Mouse (Mus musculus): ENCODE data around the gene Rgs6. TPM values are rescaled to one million over a fixed set of nuclear protein-coding genes. Genes with fewer than 3 reads are reported as not detected.
A peak's percentile ranks its signal among the peaks of the same experiment; 100 is the strongest.

The Rgs6 gene
- polyA plus RNA-seq, 1 experiment from 2014 or later, result 5.4 TPM

DNA sequence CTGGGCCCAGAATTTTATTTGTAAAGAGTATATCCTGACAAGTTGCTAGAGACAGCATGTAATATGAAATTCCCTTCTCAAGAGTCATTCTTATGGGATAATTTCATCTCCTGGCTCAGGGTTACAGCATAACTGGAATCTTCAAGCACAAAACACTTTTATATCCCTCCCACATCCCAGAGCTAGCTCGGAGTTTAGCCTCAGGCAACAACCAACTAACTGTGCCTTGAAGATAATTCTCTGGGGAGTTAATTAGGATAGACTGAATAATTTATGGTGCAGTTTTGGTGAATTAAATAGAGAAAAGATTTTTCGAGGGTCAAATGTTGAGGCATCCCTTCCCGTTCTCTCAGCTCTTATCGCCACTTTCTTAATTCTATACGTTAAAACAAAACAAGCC, 214.6 kb downstream of the Rgs6 start:
- H3K9me3 ChIP-seq (ENCODE audit: control insufficient read depth, low read length), result no peaks in the 10 kb centered on the region
- no peaks in the 10 kb centered on the region for H3K36me3 ChIP-seq (replicated peaks; ENCODE audit: control insufficient read depth, insufficient read depth)
- no peak for ATAC-seq (ENCODE audit: low FRiP score)
- H3K4me2 ChIP-seq (replicated peaks), result no peak overlapping the region
- peak; percentile 28 for DNase-seq (ENCODE audit: low spot score)
- H3K27ac ChIP-seq, result no peak overlapping the region
- H3K4me3 ChIP-seq (replicated peaks; ENCODE audit: low read length), result no peak overlapping the region
- WGBS, result 70% methylated on average over 5 of the region's 5 CpGs
- H3K9ac ChIP-seq, result no peak overlapping the region
- H3K27me3 ChIP-seq (ENCODE audit: control insufficient read depth, insufficient read depth, low read length), result no peaks in the 10 kb centered on the region
- H3K4me1 ChIP-seq (replicated peaks; ENCODE audit: control insufficient read depth, insufficient read depth, low read length), result no peaks in the 10 kb centered on the region

GRCm38 (mm10) chr12:82805167-82805566, 217.1 kb downstream of the Rgs6 start:
- Histone ChIP-seq H3K4me2 (replicated peaks) (no peak overlapping the region), H3K4me3 (replicated peaks; ENCODE audit: low read length) (no peak overlapping the region), H3K4me1 (replicated peaks; ENCODE audit: control insufficient read depth, insufficient read depth, low read length) (no peaks in the 10 kb centered on the region), H3K27ac (no peak overlapping the region), H3K27me3 (ENCODE audit: control insufficient read depth, insufficient read depth, low read length) (no peaks in the 10 kb centered on the region), H3K36me3 (replicated peaks; ENCODE audit: control insufficient read depth, insufficient read depth) (no peaks in the 10 kb centered on the region), H3K9ac (no peak overlapping the region), H3K9me3 (ENCODE audit: control insufficient read depth, low read length) (no peaks in the 10 kb centered on the region)
- DNase-seq (ENCODE audit: low spot score) (no peak), ATAC-seq (ENCODE audit: low FRiP score) (no peak)
- 97% methylated on average over 4 of the region's 4 CpGs for WGBS

- no peak for ATAC-seq (ENCODE audit: low FRiP score)
- Histone ChIP-seq H3K4me2 (replicated peaks) (no peak overlapping the region), H3K4me3 (replicated peaks; ENCODE audit: low read length) (no peak overlapping the region), H3K36me3 (replicated peaks; ENCODE audit: control insufficient read depth, insufficient read depth) (no peaks in the 10 kb centered on the region), H3K27me3 (ENCODE audit: control insufficient read depth, insufficient read depth, low read length) (no peaks in the 10 kb centered on the region), H3K9me3 (ENCODE audit: control insufficient read depth, low read length) (no peaks in the 10 kb centered on the region), H3K27ac (no peak overlapping the region), H3K9ac (no peak overlapping the region), H3K4me1 (replicated peaks; ENCODE audit: control insufficient read depth, insufficient read depth, low read length) (no peaks in the 10 kb centered on the region)
- no peak for DNase-seq (ENCODE audit: low spot score)
- WGBS, result 95% methylated on average over 3 of the region's 3 CpGs
Observed at GRCm38 (mm10) chr12:82810631-82811030, 222.5 kb downstream of the Rgs6 start.

DNA sequence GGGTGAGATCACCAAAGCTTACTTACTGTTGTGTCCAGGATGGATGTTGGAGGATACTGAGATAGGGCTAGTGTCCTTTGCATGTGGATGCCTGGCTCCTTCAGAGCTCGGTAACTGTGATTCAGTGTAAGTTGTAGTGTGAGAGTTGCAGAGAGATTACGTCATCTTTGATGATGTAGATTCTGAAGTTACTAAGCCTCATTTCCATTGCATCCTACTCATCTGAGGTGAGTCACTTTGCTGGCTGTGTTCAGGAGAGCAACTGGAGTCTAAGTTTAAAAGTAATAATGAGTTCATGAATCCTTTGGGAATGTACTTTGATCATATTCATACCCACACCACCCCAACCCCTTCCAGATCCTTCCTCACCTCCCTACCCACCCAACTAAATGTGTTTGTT, 227.9 kb downstream of the Rgs6 start:
- DNase-seq (ENCODE audit: low spot score) (no peak), ATAC-seq (ENCODE audit: low FRiP score) (no peak)
- Histone ChIP-seq H3K36me3 (replicated peaks; ENCODE audit: control insufficient read depth, insufficient read depth) (no peaks in the 10 kb centered on the region), H3K27me3 (ENCODE audit: control insufficient read depth, insufficient read depth, low read length) (no peaks in the 10 kb centered on the region), H3K9me3 (ENCODE audit: control insufficient read depth, low read length) (no peaks in the 10 kb centered on the region), H3K4me3 (replicated peaks; ENCODE audit: low read length) (no peak overlapping the region), H3K4me1 (replicated peaks; ENCODE audit: control insufficient read depth, insufficient read depth, low read length) (no peaks in the 10 kb centered on the region), H3K4me2 (replicated peaks) (no peak overlapping the region), H3K27ac (no peak overlapping the region), H3K9ac (no peak overlapping the region)
- 94% methylated on average over 2 of the region's 2 CpGs for WGBS

DNA sequence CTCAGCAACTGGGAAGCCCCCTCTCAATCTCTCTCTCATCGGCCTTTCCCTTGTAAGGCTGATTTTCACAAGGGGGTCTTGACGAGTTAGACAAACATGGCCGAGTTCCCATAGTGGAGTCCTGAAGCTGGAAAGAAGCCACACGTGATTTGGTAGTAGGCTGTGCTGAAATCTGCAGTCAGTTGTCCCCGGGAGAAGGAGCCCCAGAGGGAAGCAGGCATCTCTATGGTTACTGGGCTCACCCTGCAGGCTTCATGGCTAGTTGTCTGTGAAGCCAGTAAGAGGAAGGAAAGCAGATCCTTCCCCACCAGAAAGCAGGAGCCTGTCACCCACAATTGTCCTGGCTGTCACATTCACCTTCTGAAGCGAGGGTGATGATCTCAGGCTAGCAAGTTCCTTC, 231.2 kb downstream of the Rgs6 start:
- Histone ChIP-seq H3K9me3 (ENCODE audit: control insufficient read depth, low read length) (no peaks in the 10 kb centered on the region), H3K4me1 (replicated peaks; ENCODE audit: control insufficient read depth, insufficient read depth, low read length) (no peaks in the 10 kb centered on the region), H3K4me2 (replicated peaks) (no peak overlapping the region), H3K4me3 (replicated peaks; ENCODE audit: low read length) (no peak overlapping the region), H3K36me3 (replicated peaks; ENCODE audit: control insufficient read depth, insufficient read depth) (no peaks in the 10 kb centered on the region), H3K27me3 (ENCODE audit: control insufficient read depth, insufficient read depth, low read length) (no peaks in the 10 kb centered on the region), H3K27ac (no peak overlapping the region), H3K9ac (no peak overlapping the region)
- WGBS, result 77% methylated on average over 6 of the region's 6 CpGs
- ATAC-seq (ENCODE audit: low FRiP score), result no peak
- no peak for DNase-seq (ENCODE audit: low spot score)

GRCm38 (mm10) chr12:82819991-82820390, 231.9 kb downstream of the Rgs6 start:
- Histone ChIP-seq H3K36me3 (replicated peaks; ENCODE audit: control insufficient read depth, insufficient read depth) (no peaks in the 10 kb centered on the region), H3K9ac (no peak overlapping the region), H3K4me2 (replicated peaks) (no peak overlapping the region), H3K27ac (no peak overlapping the region), H3K4me1 (replicated peaks; ENCODE audit: control insufficient read depth, insufficient read depth, low read length) (no peaks in the 10 kb centered on the region), H3K27me3 (ENCODE audit: control insufficient read depth, insufficient read depth, low read length) (no peaks in the 10 kb centered on the region), H3K4me3 (replicated peaks; ENCODE audit: low read length) (no peak overlapping the region), H3K9me3 (ENCODE audit: control insufficient read depth, low read length) (no peaks in the 10 kb centered on the region)
- WGBS, result 81% methylated on average over 6 of the region's 6 CpGs
- ATAC-seq (ENCODE audit: low FRiP score), result no peak
- no peak for DNase-seq (ENCODE audit: low spot score)

GRCm38 (mm10) chr12:82822821-82823620, 234.9 kb downstream of the Rgs6 start:
- no peak overlapping the region for H3K27ac ChIP-seq

DNA sequence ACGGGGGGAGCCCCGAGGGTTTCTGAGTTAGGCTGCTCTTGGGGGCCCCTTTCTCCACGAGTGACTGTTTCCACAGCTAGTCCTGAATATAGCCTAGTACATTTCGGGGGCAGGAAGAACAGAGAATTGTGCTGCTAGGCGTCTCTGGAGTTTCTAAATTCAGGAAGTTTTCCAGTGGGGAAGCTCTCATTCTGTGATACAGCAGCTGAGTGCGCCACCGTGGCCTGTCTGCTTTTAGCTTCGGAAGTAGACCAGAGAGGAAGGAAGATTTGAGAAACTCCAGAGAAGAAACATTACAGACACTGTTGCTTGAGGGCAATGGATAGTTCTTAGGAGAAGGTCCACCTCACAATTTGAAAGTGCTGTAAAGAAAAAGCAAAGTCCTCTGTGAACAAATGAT, 242.2 kb downstream of the Rgs6 start:
- no peak overlapping the region for H3K9ac ChIP-seq
- no peak overlapping the region for H3K4me3 ChIP-seq (replicated peaks; ENCODE audit: low read length)
- no peak overlapping the region for H3K27ac ChIP-seq
- H3K27me3 ChIP-seq (ENCODE audit: control insufficient read depth, insufficient read depth, low read length), result no peaks in the 10 kb centered on the region
- DNase-seq (ENCODE audit: low spot score), result no peak
- H3K9me3 ChIP-seq (ENCODE audit: control insufficient read depth, low read length), result no peaks in the 10 kb centered on the region
- H3K4me2 ChIP-seq (replicated peaks), result no peak overlapping the region
- H3K36me3 ChIP-seq (replicated peaks; ENCODE audit: control insufficient read depth, insufficient read depth), result no peaks in the 10 kb centered on the region
- 91% methylated on average over 8 of the region's 8 CpGs for WGBS
- no peaks in the 10 kb centered on the region for H3K4me1 ChIP-seq (replicated peaks; ENCODE audit: control insufficient read depth, insufficient read depth, low read length)
- ATAC-seq (ENCODE audit: low FRiP score), result no peak

More at GRCm38 (mm10) chr12:82822821-82823620, 234.9 kb downstream of the Rgs6 start:
- Histone ChIP-seq H3K27me3 (ENCODE audit: control insufficient read depth, insufficient read depth, low read length) (no peaks in the 10 kb centered on the region), H3K4me2 (replicated peaks) (no peak overlapping the region), H3K9ac (no peak overlapping the region), H3K4me3 (replicated peaks; ENCODE audit: low read length) (no peak overlapping the region), H3K9me3 (ENCODE audit: control insufficient read depth, low read length) (no peaks in the 10 kb centered on the region), H3K36me3 (replicated peaks; ENCODE audit: control insufficient read depth, insufficient read depth) (no peaks in the 10 kb centered on the region), H3K4me1 (replicated peaks; ENCODE audit: control insufficient read depth, insufficient read depth, low read length) (no peaks in the 10 kb centered on the region)
- 87% methylated on average over 3 of the region's 3 CpGs for WGBS
- no peak for DNase-seq (ENCODE audit: low spot score)
- no peak for ATAC-seq (ENCODE audit: low FRiP score)

DNA sequence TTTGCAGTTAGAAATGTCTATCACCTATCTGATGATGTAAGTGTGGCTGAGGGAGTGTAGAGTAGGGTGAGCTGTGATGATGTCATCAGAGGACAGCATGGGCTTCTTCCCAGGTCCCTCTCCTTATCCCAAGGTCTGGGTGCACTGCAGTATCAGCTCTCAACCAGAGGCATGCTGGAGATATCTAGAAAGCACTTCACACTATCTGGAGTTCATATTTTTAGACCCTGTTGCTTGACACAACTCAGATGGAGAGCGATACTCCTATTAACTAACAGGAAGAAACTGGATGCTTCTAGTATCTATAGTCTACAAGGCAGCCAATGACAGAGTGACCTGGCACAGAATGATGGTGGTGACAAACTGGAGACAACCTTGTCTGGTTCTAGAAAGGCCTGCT, 250.5 kb downstream of the Rgs6 start:
- 97% methylated on average over 1 of the region's 1 CpGs for WGBS

DNA sequence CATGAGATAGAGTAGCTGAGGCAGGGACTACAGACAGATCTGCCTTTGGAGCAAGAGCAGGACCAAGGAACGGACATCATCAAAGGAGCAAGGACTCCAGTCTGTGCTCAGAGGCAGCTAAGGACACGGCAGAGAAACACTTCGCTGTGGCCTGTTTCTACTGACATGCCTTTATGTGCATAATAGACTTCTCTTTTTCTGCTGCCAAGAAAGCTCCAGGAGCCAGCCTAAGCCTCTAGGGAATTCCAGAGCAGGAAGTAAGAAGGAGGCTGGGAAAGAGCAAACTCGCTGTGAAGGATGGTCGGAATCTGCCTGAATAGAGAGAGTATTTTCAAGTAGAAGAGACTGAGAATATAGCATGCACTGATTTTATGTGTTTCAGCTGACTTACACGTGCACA, 253.5 kb downstream of the Rgs6 start:
- no peaks in the 10 kb centered on the region for H3K4me1 ChIP-seq (replicated peaks; ENCODE audit: control insufficient read depth, insufficient read depth, low read length)
- no peaks in the 10 kb centered on the region for H3K27me3 ChIP-seq (ENCODE audit: control insufficient read depth, insufficient read depth, low read length)
- H3K36me3 ChIP-seq (replicated peaks; ENCODE audit: control insufficient read depth, insufficient read depth), result no peaks in the 10 kb centered on the region
- H3K9ac ChIP-seq, result no peak overlapping the region
- WGBS, result 63% methylated on average over 6 of the region's 6 CpGs
- no peaks in the 10 kb centered on the region; the same call in 1 of the 2 replicates for H3K9me3 ChIP-seq (ENCODE audit: control insufficient read depth, low read length)
- no peak for ATAC-seq (ENCODE audit: low FRiP score)
- no peak overlapping the region for H3K4me3 ChIP-seq (replicated peaks; ENCODE audit: low read length)
- DNase-seq (ENCODE audit: low spot score), result no peak
- no peak overlapping the region for H3K27ac ChIP-seq
- no peak overlapping the region for H3K4me2 ChIP-seq (replicated peaks)

More for the DNA sequence above, 250.5 kb downstream of the Rgs6 start:
- H3K4me1 ChIP-seq (replicated peaks; ENCODE audit: control insufficient read depth, insufficient read depth, low read length), result no peaks in the 10 kb centered on the region
- DNase-seq (ENCODE audit: low spot score), result no peak
- no peak overlapping the region for H3K4me3 ChIP-seq (replicated peaks; ENCODE audit: low read length)
- no peak overlapping the region for H3K27ac ChIP-seq
- no peak overlapping the region for H3K9ac ChIP-seq
- no peaks in the 10 kb centered on the region for H3K9me3 ChIP-seq (ENCODE audit: control insufficient read depth, low read length)
- H3K27me3 ChIP-seq (ENCODE audit: control insufficient read depth, insufficient read depth, low read length), result no peaks in the 10 kb centered on the region
- no peaks in the 10 kb centered on the region for H3K36me3 ChIP-seq (replicated peaks; ENCODE audit: control insufficient read depth, insufficient read depth)
- H3K4me2 ChIP-seq (replicated peaks), result no peak overlapping the region
- ATAC-seq (ENCODE audit: low FRiP score), result no peak

Data from hindbrain, embryonic 14.5 days (tissue).